Mouse (Mus musculus) myocyte (in vitro differentiated cells): ENCODE measurements around the gene Kcnd3. TPM values are rescaled to one million over a fixed set of nuclear protein-coding genes. Genes with fewer than 3 reads are reported as not detected.

ENCODE experiments used
- H3K27me3 ChIP-seq: one replicate; pipeline ENCODE4 v1.6.1; 2011; ENCODE audit not compliant: control insufficient read depth, insufficient read depth, insufficient read length
- H3K36me3 ChIP-seq: one replicate; pipeline ENCODE4 v1.6.1; 2011; ENCODE audit not compliant: control insufficient read depth, insufficient read depth
- H3K4me2 ChIP-seq: one replicate; pipeline ENCODE4 v1.6.1; 2011; ENCODE audit warnings: low read depth, control low read depth
- H3K4me3 ChIP-seq: one replicate; pipeline ENCODE4 v1.5.1; 2011; ENCODE audit warnings: mild to moderate bottlenecking, control low read depth, moderate library complexity
- H3K79me2 ChIP-seq: one replicate; pipeline ENCODE4 v1.6.1; 2011; ENCODE audit not compliant: control insufficient read depth, insufficient read depth
- H3ac ChIP-seq: one replicate; pipeline ENCODE4 v1.6.1; 2011; ENCODE audit not compliant: control insufficient read depth, insufficient read length
- CEBPB ChIP-seq: IDR thresholded peaks from 2 replicates; pipeline ENCODE4 v1.6.1; 2011; ENCODE audit warnings: mild to moderate bottlenecking, moderate library complexity; ENCODE audit not compliant: poor library complexity, insufficient read depth, severe bottlenecking
- E2F4 ChIP-seq: IDR thresholded peaks from one replicate; pipeline ENCODE4 v1.6.1; 2011; ENCODE audit warnings: mild to moderate bottlenecking, control low read depth, moderate library complexity; ENCODE audit not compliant: insufficient read depth
- MAX ChIP-seq: IDR thresholded peaks from one replicate; pipeline ENCODE4 v1.6.1; 2011; ENCODE audit warnings: low read depth, mild to moderate bottlenecking, control low read depth
- MYOD1 ChIP-seq, 3 experiments: IDR thresholded peaks; one replicate each; pipeline ENCODE4 v1.6.1; 2011; ENCODE audit warnings: control low read depth in 2 of 3, low read depth in 2 of 3, mild to moderate bottlenecking in 2 of 3, moderate library complexity in 1 of 3; ENCODE audit not compliant: insufficient read length in 2 of 3, control insufficient read depth in 1 of 3
- MYOG ChIP-seq, 3 experiments: IDR thresholded peaks; one replicate each; pipeline ENCODE4 v1.6.1; 2011; ENCODE audit warnings: control low read depth in 2 of 3, low read depth in 2 of 3, mild to moderate bottlenecking in 2 of 3; ENCODE audit not compliant: insufficient read length in 2 of 3, control insufficient read depth in 1 of 3, insufficient read depth in 1 of 3
- POLR2A ChIP-seq: IDR thresholded peaks from one replicate; pipeline ENCODE4 v1.6.1; 2011; ENCODE audit warnings: low read depth, mild to moderate bottlenecking, control low read depth, moderate library complexity; ENCODE audit not compliant: insufficient read length
- POLR2AphosphoS2 ChIP-seq: IDR thresholded peaks from one replicate; pipeline ENCODE4 v1.6.1; 2011; ENCODE audit warnings: low read depth, control low read depth; ENCODE audit not compliant: insufficient read length
- REST ChIP-seq: IDR thresholded peaks from one replicate; pipeline ENCODE4 v1.6.1; 2011; ENCODE audit warnings: mild to moderate bottlenecking, control low read depth, moderate library complexity; ENCODE audit not compliant: insufficient read depth, insufficient read length
- SRF ChIP-seq: IDR thresholded peaks from one replicate; pipeline ENCODE4 v1.6.1; 2011; ENCODE audit warnings: low read depth; ENCODE audit not compliant: control insufficient read depth, insufficient read length
- TCF12 ChIP-seq: IDR thresholded peaks from one replicate; pipeline ENCODE4 v1.6.1; 2011; ENCODE audit warnings: mild to moderate bottlenecking, control low read depth; ENCODE audit not compliant: poor library complexity, insufficient read depth, severe bottlenecking
- TCF3 ChIP-seq: IDR thresholded peaks from one replicate; pipeline ENCODE4 v1.6.1; 2011; ENCODE audit warnings: low read depth, control low read depth; ENCODE audit not compliant: insufficient read length
- USF1 ChIP-seq: IDR thresholded peaks from one replicate; pipeline ENCODE4 v1.6.1; 2011; ENCODE audit warnings: low read depth, mild to moderate bottlenecking, control low read depth, moderate library complexity
- polyA plus RNA-seq: library from polyadenylated mRNA; unstranded; fragments of >200 nt; fragmentation: generic; extraction: Trizol; gene quantifications from one replicate; pipeline ENCODE4 v1.2.1, GENCODE M21; 2012; ENCODE audit warnings: missing spikeins

Gene Kcnd3
- polyA plus RNA-seq, 1 experiment: not detected

DNA sequence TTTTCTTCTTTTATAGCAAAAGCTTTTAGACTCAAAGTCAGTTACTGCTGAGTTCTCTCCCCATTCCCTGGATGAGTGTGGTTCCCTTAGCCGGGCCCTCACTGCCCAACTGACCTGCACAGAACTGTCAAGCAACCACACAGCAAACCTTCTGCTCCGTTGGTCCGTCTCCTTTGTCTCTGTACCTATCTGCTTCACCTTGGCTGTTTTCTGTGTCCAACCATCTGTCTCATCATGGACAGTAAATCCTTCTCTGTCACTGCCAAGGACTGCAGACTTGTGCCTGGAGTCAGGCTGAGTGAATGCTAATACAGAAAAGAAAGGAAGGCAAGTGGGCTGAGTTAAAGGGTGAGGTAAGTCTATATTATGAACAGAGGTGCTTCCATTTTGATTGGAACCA lies 217.6 kb downstream of the Kcnd3 start:
- Histone ChIP-seq H3K36me3 (no peaks in the 10 kb centered on the region), H3K4me2 (no peak overlapping the region), H3ac (no peak overlapping the region), H3K27me3 (peaks cover 14% of the 10 kb centered on the region), H3K79me2 (no peaks in the 10 kb centered on the region), H3K4me3 (no peak overlapping the region)
- TF ChIP-seq E2F4: no peak

- no peaks in the 10 kb centered on the region for H3K36me3 ChIP-seq
- H3K4me3 ChIP-seq: no peak overlapping the region
- TF ChIP-seq CEBPB (no peak), USF1 (no peak), POLR2A (no peak), MYOG (IDR thresholded peaks at IDR 0.05; ENCODE audit: control insufficient read depth in 1 of 3, insufficient read depth in 1 of 3, insufficient read length in 2 of 3, low read depth in 2 of 3) (no peak), REST (no peak), POLR2AphosphoS2 (no peak), MYOD1 (IDR thresholded peaks at IDR 0.05; ENCODE audit: control insufficient read depth in 1 of 3, insufficient read length in 2 of 3, low read depth in 2 of 3) (no peak), SRF (no peak), TCF3 (no peak), TCF12 (no peak), MAX (no peak), E2F4 (no peak)
- no peak overlapping the region for H3ac ChIP-seq
- no peak overlapping the region for H3K4me2 ChIP-seq
- no peaks in the 10 kb centered on the region for H3K79me2 ChIP-seq
- peaks cover 14% of the 10 kb centered on the region for H3K27me3 ChIP-seq
Observed at GRCm38 (mm10) chr3:105670801-105671200, 218.7 kb downstream of the Kcnd3 start.

DNA sequence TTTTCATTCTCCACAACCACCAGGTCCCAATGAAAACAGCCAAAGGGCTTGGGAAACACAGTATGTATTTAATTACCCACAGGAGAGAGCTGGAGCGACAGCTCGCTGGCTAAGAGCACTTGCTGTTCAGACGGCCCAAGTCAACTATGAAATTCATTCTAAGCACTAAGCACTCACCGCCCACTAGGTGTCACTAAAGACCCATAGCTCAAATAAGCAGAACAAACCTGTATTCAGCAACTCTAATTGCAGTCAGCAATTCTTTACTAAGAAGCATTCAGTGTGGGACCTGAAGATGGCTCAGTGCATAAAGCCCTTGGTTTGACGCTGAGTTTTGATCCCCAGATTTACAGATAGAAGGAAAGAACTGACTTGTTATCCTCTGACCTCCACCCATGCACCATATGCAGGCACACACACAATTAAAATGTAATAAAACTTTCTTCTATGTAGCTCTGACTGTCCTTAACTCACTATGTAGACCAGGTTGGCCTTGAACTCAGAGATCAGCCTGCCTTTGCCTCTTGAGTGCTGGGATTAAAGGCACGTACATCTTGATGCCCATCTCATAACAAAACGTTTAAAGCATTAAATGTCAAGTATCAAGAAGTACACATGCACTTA lies 222.6 kb downstream of the Kcnd3 start:
- Histone ChIP-seq H3K36me3 (peaks cover 11% of the 10 kb centered on the region), H3K4me2 (no peak overlapping the region), H3ac (no peak overlapping the region), H3K4me3 (no peak overlapping the region), H3K27me3 (no peaks in the 10 kb centered on the region), H3K79me2 (no peaks in the 10 kb centered on the region)
- TF ChIP-seq USF1: no peak

GRCm38 (mm10) chr3:105675932-105676331 lies 223.8 kb downstream of the Kcnd3 start:
- Histone ChIP-seq H3K4me3 (no peak overlapping the region), H3K79me2 (no peaks in the 10 kb centered on the region), H3ac (no peak overlapping the region), H3K27me3 (no peaks in the 10 kb centered on the region), H3K36me3 (peaks cover 23% of the 10 kb centered on the region), H3K4me2 (no peak overlapping the region)
- no peak for TF ChIP-seq REST

GRCm38 (mm10) chr3:105680346-105680745 lies 228.2 kb downstream of the Kcnd3 start:
- Histone ChIP-seq H3K27me3 (no peaks in the 10 kb centered on the region), H3K36me3 (peaks cover 43% of the 10 kb centered on the region), H3K4me2 (no peak overlapping the region), H3K4me3 (no peak overlapping the region), H3K79me2 (no peaks in the 10 kb centered on the region), H3ac (no peak overlapping the region)
- TF ChIP-seq E2F4: no peak
- no peak for TF ChIP-seq USF1
- no peak for TF ChIP-seq MAX
- TF ChIP-seq CEBPB: no peak
- TF ChIP-seq REST: no peak
- no peak for TF ChIP-seq POLR2A
- TF ChIP-seq TCF12: no peak
- TF ChIP-seq MYOD1 (IDR thresholded peaks at IDR 0.05; ENCODE audit: control insufficient read depth in 1 of 3, insufficient read length in 2 of 3, low read depth in 2 of 3): no peak
- TF ChIP-seq SRF: no peak
- TF ChIP-seq POLR2AphosphoS2: no peak
- no peak for TF ChIP-seq MYOG (IDR thresholded peaks at IDR 0.05; ENCODE audit: control insufficient read depth in 1 of 3, insufficient read depth in 1 of 3, insufficient read length in 2 of 3, low read depth in 2 of 3)
- no peak for TF ChIP-seq TCF3
